Mouse (Mus musculus): ENCODE data around the gene 9530068E07Rik.

DNA sequence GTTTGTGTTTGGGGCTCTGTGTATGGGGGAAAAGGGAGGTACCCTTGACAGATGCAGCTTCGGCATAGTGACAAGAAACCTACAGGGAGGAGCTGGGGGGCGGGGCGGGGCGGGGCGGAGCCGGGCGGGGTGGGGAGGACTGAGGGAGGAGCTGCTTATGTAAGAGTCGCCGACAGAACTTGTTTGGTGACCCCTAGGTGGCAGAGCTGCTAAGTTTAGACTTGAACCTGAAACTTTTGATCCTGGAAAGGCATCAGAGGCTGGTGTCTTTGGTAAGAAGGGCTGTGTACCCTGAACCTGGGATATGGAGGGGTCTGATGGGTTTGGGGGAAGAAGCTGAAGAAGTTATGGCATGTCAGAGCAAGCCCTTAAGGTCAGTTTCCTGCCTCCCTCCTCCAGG lies 45.3 kb upstream of the 9530068E07Rik start:
- TF ChIP-seq ZNF384 (IDR thresholded peaks at IDR 0.05; ENCODE audit: low read depth, low read length) (no peak), HCFC1 (IDR thresholded peaks at IDR 0.05; ENCODE audit: borderline replicate concordance, insufficient read depth, low read length) (no peak), CHD2 (IDR thresholded peaks at IDR 0.05; ENCODE audit: low read depth, low read length) (no peak), MAFK (IDR thresholded peaks at IDR 0.05; ENCODE audit: insufficient read depth, low read depth, low read length) (no peak)
